Mouse (Mus musculus) ES-Bruce4 (cell line): ENCODE results near the gene Trove2. TPM values are rescaled to one million over a fixed set of nuclear protein-coding genes. Genes with fewer than 3 reads are reported as not detected.

Source experiments
- H3K27ac ChIP-seq: 2 replicates; pipeline ENCODE4 v1.5.1; 2012; ENCODE audit warnings: low read length, inconsistent platforms; ENCODE audit not compliant: insufficient read depth
- H3K27me3 ChIP-seq: 2 replicates; pipeline ENCODE4 v1.6.1; 2012; ENCODE audit warnings: mild to moderate bottlenecking, low read length, inconsistent platforms; ENCODE audit not compliant: control insufficient read depth, poor library complexity, insufficient read depth, severe bottlenecking
- H3K36me3 ChIP-seq: 2 replicates; pipeline ENCODE4 v1.6.1; 2012; ENCODE audit warnings: inconsistent platforms, mild to moderate bottlenecking, low read length, moderate library complexity; ENCODE audit not compliant: control insufficient read depth, poor library complexity, insufficient read depth, severe bottlenecking
- H3K4me1 ChIP-seq: one replicate; pipeline ENCODE4 v1.8.1; 2011; ENCODE audit warnings: low read length; ENCODE audit not compliant: control insufficient read depth, insufficient read depth
- H3K4me3 ChIP-seq: 2 replicates; pipeline ENCODE4 v1.5.1; 2011; ENCODE audit warnings: low read depth, mild to moderate bottlenecking, low read length
- H3K9ac ChIP-seq: 2 replicates; pipeline ENCODE4 v1.6.1; 2012; ENCODE audit warnings: low read depth, mild to moderate bottlenecking, inconsistent platforms; ENCODE audit not compliant: poor library complexity, severe bottlenecking
- H3K9me3 ChIP-seq: replicated peaks from 2 replicates; pipeline ENCODE4 v1.6.1; 2012; ENCODE audit warnings: mild to moderate bottlenecking, low read length, inconsistent platforms; ENCODE audit not compliant: control insufficient read depth, poor library complexity, insufficient read depth, severe bottlenecking
- CTCF ChIP-seq: IDR thresholded peaks from one replicate; pipeline ENCODE4 v1.8.1; 2011; ENCODE audit warnings: low read depth, low read length
- EP300 ChIP-seq: IDR thresholded peaks from 2 replicates; pipeline ENCODE4 v1.6.1; 2011; ENCODE audit warnings: low read depth, low read length; ENCODE audit not compliant: insufficient read depth
- POLR2A ChIP-seq: IDR thresholded peaks from one replicate; pipeline ENCODE4 v1.8.1; 2011; ENCODE audit warnings: low read length; ENCODE audit not compliant: insufficient read depth
- polyA plus RNA-seq: library from polyadenylated mRNA; stranded (reverse); fragments of >200 nt; gene quantifications from 2 replicates; pipeline ENCODE4 v1.2.4, GENCODE M21; 2011; ENCODE audit warnings: low read depth; ENCODE audit not compliant: missing spikeins, insufficient read depth, insufficient read length

Trove2 gene
- polyA plus RNA-seq, 1 experiment, result 21.8 TPM

DNA sequence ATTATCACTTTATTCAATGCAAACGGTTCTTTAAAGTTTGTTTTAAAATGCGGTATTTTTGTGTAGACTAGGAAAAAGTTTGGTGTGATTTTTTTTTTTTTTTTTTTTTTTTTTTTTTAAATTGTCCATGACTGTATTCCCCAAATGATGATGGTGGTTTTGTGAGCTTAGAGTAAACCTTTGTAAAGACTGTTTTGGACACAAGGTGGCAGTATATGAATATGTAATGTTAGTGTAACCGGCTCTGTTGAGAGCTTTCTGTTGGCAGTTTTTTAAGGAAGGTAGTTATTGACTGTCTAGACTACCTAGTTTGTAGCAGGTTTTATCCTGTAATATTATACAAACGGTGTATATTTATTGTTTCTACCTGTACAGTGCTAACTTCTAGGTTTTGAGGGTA, 26.7 kb upstream of the Trove2 start:
- TF ChIP-seq EP300 (no peak), POLR2A (no peak), CTCF (no peak)

DNA sequence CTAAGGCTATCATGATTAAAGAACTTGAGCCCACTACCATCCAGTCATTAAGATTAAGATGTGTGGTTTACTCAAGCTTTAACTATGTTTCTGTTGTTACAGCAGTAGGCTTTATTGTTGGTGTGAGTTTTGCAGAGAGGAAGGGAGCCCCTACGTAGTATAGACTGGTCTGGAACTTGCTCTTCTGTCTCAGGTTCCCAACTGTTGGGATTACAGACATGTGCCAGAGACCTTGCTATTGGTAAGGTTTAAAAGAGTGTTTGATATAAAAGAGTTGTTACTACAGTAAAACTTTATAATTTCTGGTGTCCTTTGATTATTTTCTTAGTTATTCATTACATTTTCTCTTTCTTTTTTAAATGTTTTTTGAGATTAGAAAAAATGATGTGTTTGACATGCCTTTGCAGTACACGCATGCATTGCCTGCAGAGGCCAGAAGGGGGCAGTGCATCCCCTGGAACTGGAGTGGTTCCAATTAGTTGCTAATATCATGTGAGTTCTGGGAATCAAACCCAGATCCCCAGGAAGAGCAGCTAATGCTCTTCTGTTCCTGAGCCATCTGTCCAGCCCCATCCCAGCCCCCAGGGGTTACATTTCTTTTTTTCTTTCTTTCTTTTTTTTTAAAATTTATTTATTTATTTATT, 11.8 kb upstream of the Trove2 start:
- no peaks in the 10 kb centered on the region for H3K9me3 ChIP-seq
- TF ChIP-seq POLR2A (no peak), EP300 (no peak), CTCF (peak; percentile 86)

More for the DNA sequence above, 26.7 kb upstream of the Trove2 start:
- no peaks in the 10 kb centered on the region for H3K9me3 ChIP-seq
- no peaks in the 10 kb centered on the region for H3K4me1 ChIP-seq
- peaks cover 11% of the 10 kb centered on the region for H3K36me3 ChIP-seq
- H3K27me3 ChIP-seq, result no peaks in the 10 kb centered on the region
- H3K9ac ChIP-seq, result no peak overlapping the region
- H3K27ac ChIP-seq, result no peak overlapping the region
- H3K4me3 ChIP-seq, result no peak overlapping the region

DNA sequence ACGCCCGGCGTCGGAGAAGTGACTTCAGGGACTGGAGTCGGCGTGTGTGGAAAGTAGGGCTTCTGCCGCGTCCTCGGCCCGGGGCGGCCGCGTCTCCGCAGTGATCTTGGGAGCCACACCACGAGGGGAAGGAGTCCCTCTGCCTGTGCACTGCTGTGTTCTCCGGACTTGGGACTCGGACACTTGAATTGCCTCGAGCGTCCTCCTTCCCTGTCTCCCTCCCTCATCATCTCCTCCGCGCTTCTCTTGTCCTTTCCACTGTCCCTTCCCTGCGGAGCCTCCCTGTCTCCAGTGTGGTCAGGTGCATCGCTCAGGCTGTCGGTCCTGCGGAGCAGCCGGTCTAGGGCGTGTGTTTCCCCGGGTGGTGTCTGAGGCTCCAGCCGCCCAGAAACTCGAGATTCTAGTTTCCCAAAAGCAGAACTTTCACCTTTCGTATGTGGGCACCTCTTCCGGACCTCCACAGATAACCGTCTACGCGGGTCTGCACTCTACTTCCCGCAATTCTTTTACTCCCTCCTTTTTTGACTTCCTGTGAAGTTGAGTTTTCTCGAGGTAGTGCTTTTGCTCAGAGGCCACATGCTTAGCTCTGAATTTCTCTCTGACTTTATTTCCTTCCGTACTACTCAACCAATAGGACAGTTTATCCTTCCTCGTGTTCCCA, 820 bp upstream of the Trove2 start:
- TF ChIP-seq EP300, result no peak
- TF ChIP-seq POLR2A, result no peak
- no peak for TF ChIP-seq CTCF
- H3K9ac ChIP-seq, result peak overlapping the region; percentile 89
- H3K36me3 ChIP-seq, result peaks cover 2% of the 10 kb centered on the region
- H3K27me3 ChIP-seq, result no peaks in the 10 kb centered on the region
- peaks cover 4% of the 10 kb centered on the region for H3K4me1 ChIP-seq
- peak overlapping the region; percentile 90 for H3K4me3 ChIP-seq
- no peak overlapping the region for H3K27ac ChIP-seq
- H3K9me3 ChIP-seq, result no peaks in the 10 kb centered on the region

More for the DNA sequence above, 11.8 kb upstream of the Trove2 start:
- Histone ChIP-seq H3K9ac (no peak overlapping the region), H3K27ac (no peak overlapping the region), H3K4me3 (no peak overlapping the region), H3K36me3 (peaks cover 8% of the 10 kb centered on the region), H3K27me3 (no peaks in the 10 kb centered on the region), H3K4me1 (no peaks in the 10 kb centered on the region)

DNA sequence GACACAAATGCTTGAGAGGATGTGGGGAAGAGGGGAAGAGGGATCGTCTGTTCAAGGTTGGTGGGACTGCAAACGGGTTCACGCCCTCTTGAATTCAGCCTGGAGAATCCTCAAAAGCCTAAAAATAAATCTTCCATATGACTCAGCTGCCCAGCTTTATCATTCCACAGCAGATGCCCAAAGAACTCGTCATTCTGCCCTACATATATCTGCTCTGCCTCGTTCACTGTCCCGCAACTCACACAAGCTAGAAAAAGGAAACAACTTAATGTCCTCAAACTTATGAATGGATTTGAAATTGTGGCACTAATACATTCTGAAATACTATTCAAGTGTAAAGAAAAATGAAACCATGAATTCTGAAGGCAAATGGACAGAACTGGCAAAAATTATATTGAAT, 3.0 kb downstream of the Trove2 start:
- Histone ChIP-seq H3K36me3 (peaks cover 4% of the 10 kb centered on the region; the same call in 1 of the 2 replicates), H3K4me1 (peaks cover 2% of the 10 kb centered on the region), H3K9me3 (no peaks in the 10 kb centered on the region), H3K4me3 (no peak overlapping the region), H3K9ac (no peak overlapping the region), H3K27ac (no peak overlapping the region), H3K27me3 (no peaks in the 10 kb centered on the region)
- TF ChIP-seq EP300 (no peak), CTCF (no peak), POLR2A (no peak)

DNA sequence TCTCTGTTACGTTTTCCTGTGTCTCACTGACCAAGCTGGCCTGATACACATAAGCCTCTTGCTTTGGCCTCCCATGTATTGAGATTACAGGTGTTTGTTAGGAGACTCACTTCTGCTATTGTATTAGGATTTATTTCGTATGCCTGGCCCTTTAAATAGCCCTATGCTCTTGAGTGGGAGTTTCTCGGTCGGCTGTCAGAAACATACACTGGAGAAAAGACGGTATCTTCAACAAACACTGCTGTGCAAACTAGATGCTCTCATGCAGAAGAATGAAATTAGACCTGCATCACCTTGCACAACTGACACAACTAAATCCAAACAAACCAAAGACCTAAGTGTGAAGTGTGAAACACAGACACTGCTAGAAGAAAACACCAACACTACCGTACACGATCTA, 3.8 kb downstream of the Trove2 start:
- TF ChIP-seq POLR2A, result no peak
- TF ChIP-seq EP300, result no peak

DNA sequence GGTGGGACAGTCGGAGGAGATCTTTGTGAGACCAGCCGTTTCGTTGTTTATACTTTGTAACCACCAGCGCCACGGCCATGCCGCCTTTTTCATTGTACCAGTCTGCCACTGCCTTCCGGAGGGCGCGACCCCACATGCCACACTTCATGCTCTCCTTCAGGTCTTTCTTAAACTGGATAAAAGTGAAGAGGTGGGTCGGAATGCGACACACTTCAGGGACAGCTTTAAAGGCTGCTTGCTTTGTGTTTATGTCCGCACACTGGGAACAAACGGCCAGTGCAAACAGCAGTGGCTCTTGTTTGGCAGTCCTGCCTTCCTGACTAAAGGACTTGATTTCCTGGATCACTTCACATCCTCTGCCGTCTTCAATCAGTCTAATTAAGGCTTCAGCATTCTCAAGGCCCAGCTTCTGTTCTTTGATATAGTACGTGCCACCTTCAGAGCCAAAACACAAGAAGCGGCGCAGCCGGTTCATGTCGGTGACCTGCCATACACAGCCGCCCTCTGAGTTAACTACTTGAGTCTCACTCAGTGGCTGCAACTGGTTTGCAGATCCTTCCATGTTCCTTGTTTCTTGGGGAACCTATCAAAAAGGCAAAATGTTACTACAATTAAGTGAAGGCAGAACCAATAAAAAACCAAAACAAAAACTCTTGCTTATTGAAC, 6.3 kb downstream of the Trove2 start:
- Histone ChIP-seq H3K4me1 (no peaks in the 10 kb centered on the region), H3K9me3 (no peaks in the 10 kb centered on the region), H3K36me3 (peaks cover 8% of the 10 kb centered on the region), H3K27ac (no peak overlapping the region), H3K27me3 (no peaks in the 10 kb centered on the region), H3K4me3 (no peak overlapping the region), H3K9ac (no peak overlapping the region)
- no peak for TF ChIP-seq EP300
- TF ChIP-seq POLR2A, result no peak
- TF ChIP-seq CTCF, result no peak

More for the DNA sequence above, 3.8 kb downstream of the Trove2 start:
- Histone ChIP-seq H3K27me3 (no peaks in the 10 kb centered on the region), H3K4me3 (no peak overlapping the region), H3K36me3 (peaks cover 4% of the 10 kb centered on the region; the same call in 1 of the 2 replicates), H3K9ac (no peak overlapping the region), H3K4me1 (no peaks in the 10 kb centered on the region), H3K27ac (no peak overlapping the region), H3K9me3 (no peaks in the 10 kb centered on the region)
